Mouse (Mus musculus) left cerebral cortex, postnatal 36 days (tissue): ENCODE measurements around the gene Ankmy1. TPM values are rescaled to one million over a fixed set of nuclear protein-coding genes. Genes with fewer than 3 reads are reported as not detected.

Experiments
- DNase-seq, 2 experiments: peaks; one replicate each; pipeline ENCODE4 v3.0.0; 2021 to 2022; ENCODE audit warnings: low spot score in 2 of 2, mixed read lengths in 1 of 2
- intact Hi-C: fragments of 180-260 bp; cut with DNase I; formaldehyde crosslinking; loops from one replicate; pipeline ENCODE4 v1.15.1; 2025
- microRNA-seq: library from miRNA; unstranded; fragments of <30 nt; microRNA quantifications from one replicate; pipeline ENCODE4 v1.2.0, GENCODE M21; 2022
- total RNA-seq, 2 experiments: library from RNA; stranded (reverse); gene quantifications; 2 replicates each; pipeline ENCODE4 v1.2.3; 2021

Gene Ankmy1
- total RNA-seq, 2 experiments from 2014 or later, result 0.32 to 0.45 TPM

GRCm38 (mm10) chr1:92837931-92838833, 64.5 kb downstream of the Ankmy1 start:
- intact Hi-C loops, result no loop called here
- no peak for DNase-seq

- peak; percentile 82 to 83 for DNase-seq
- intact Hi-C loops, result loop anchor here (1.0 to 5.0 kb wide), 3 partner anchors 137 to 312 kb away; partner anchors contain the start of gene Otos
These were observed 68.6 kb downstream of the Ankmy1 start for GRCm38 (mm10) chr1:92833987-92834706.

GRCm38 (mm10) chr1:92832011-92833010, 70.4 kb downstream of the Ankmy1 start:
- intact Hi-C loops, result loop anchor here (5.0 kb wide), 1 partner anchor 310 kb away; no protein-coding TSS in a partner anchor
- DNase-seq, result peak in 1 of 2 experiments; percentile 52

GRCm38 (mm10) chr1:92831188-92832001, 71.3 kb downstream of the Ankmy1 start, which contains the start of gene Gpc1:
Gpc1 (plus strand) TSS chr1:92831645.
- peak; percentile 87 for DNase-seq
- intact Hi-C loops, result loop anchor here (5.0 kb wide), 1 partner anchor 309 kb away; no protein-coding TSS in a partner anchor

- intact Hi-C loops, result loop anchor here (5.0 kb wide), 1 partner anchor 308 kb away; no protein-coding TSS in a partner anchor
These were observed 72.0 kb downstream of the Ankmy1 start for GRCm38 (mm10) chr1:92830626-92831187.

GRCm38 (mm10) chr1:92815756-92816294, 86.9 kb downstream of the Ankmy1 start:
- intact Hi-C loops, result no loop called here
- DNase-seq, result no peak

More at GRCm38 (mm10) chr1:92830626-92831187, 72.0 kb downstream of the Ankmy1 start:
- no peak for DNase-seq

- intact Hi-C loops, result no loop called here
- no peak for DNase-seq
These were observed 87.6 kb downstream of the Ankmy1 start for GRCm38 (mm10) chr1:92815100-92815499.

GRCm38 (mm10) chr1:92814319-92814718, 88.4 kb downstream of the Ankmy1 start:
- no peak for DNase-seq

More at GRCm38 (mm10) chr1:92814319-92814718, 88.4 kb downstream of the Ankmy1 start:
- intact Hi-C loops, result no loop called here

Small RNA genes lying within 50 kb of the gene (microRNA-seq; reads per million reads assigned to microRNA genes)
- 11,590 reads per million, percentile 96 among the genes with 10 or more reads in this experiment for gene Mir149

Other genes with a start within 250 kb of the Ankmy1 start
- gene Gpc1, start 71.3 kb downstream of the Ankmy1 start, total RNA-seq, result 10 to 100 TPM; 78.7 to 81.8 TPM
- gene Dusp28, start 4.1 kb upstream of the Ankmy1 start, total RNA-seq, result 10 to 100 TPM; 15.3 to 15.7 TPM
- 10 to 100 TPM; 33.4 to 36.4 TPM for gene Rnpepl1, start 7.9 kb upstream of the Ankmy1 start, total RNA-seq
- 10 to 100 TPM; 38.3 to 40.0 TPM for gene Capn10, start 31.5 kb upstream of the Ankmy1 start, total RNA-seq
- under 1 TPM in 1 of 2 experiments, not detected in 1; 0.77 TPM for gene Gpr35, start 48.0 kb upstream of the Ankmy1 start, total RNA-seq
- gene Aqp12, start 103.4 kb upstream of the Ankmy1 start, total RNA-seq, result not detected
- gene Kif1a, start 199.0 kb upstream of the Ankmy1 start, total RNA-seq, result 100 to 1,000 TPM; 731 to 734 TPM
- gene Agxt, start 232.3 kb upstream of the Ankmy1 start, total RNA-seq, result not detected